Mouse (Mus musculus) adrenal gland, adult 2 months (tissue): Measurements from ENCODE around the gene Pak1ip1. TPM values are rescaled to one million over a fixed set of nuclear protein-coding genes. Genes with fewer than 3 reads are reported as not detected.

Source experiments
- DNase-seq: peaks from one replicate; pipeline ENCODE4 v3.0.0; 2021
- polyA plus RNA-seq: library from polyadenylated mRNA; depleted of rRNA; stranded (reverse); fragments of >200 nt; gene quantifications from 2 replicates; pipeline ENCODE4 v1.2.3, GENCODE M21; 2012; rRNA removed
- total RNA-seq, 2 experiments: library from RNA; stranded (reverse); gene quantifications; 2 replicates each; pipeline ENCODE4 v1.2.3; 2021

The Pak1ip1 gene
- total and polyA plus RNA-seq, 3 experiments: 50.1 to 87.0 (median 61.7) TPM

GRCm38 (mm10) chr13:41006244-41006643 lies 5.4 kb downstream of the Pak1ip1 start:
- DNase-seq: peak; percentile 22

GRCm38 (mm10) chr13:41008271-41008670 lies 7.4 kb downstream of the Pak1ip1 start:
- no peak for DNase-seq

GRCm38 (mm10) chr13:41008946-41009345 lies 8.1 kb downstream of the Pak1ip1 start:
- no peak for DNase-seq

- DNase-seq: peak; percentile 97
Observed at GRCm38 (mm10) chr13:41015829-41016634, 15.2 kb downstream of the Pak1ip1 start, which contains the start of gene Tmem14c. Gene Tmem14c, plus strand, starts transcription at chr13:41016292.

GRCm38 (mm10) chr13:41016797-41017405 lies 16.1 kb downstream of the Pak1ip1 start:
- peak; percentile 49 for DNase-seq

GRCm38 (mm10) chr13:41017832-41018231 lies 17.0 kb downstream of the Pak1ip1 start:
- no peak for DNase-seq

GRCm38 (mm10) chr13:41018236-41018635 lies 17.4 kb downstream of the Pak1ip1 start:
- no peak for DNase-seq

GRCm38 (mm10) chr13:41018756-41019591 lies 18.2 kb downstream of the Pak1ip1 start:
- DNase-seq: no peak

GRCm38 (mm10) chr13:41020494-41020893 lies 19.7 kb downstream of the Pak1ip1 start:
- DNase-seq: no peak

- DNase-seq: peak; percentile 39
Observed at GRCm38 (mm10) chr13:41021607-41022006, 20.8 kb downstream of the Pak1ip1 start.

GRCm38 (mm10) chr13:41022099-41022498 lies 21.3 kb downstream of the Pak1ip1 start:
- DNase-seq: no peak

- DNase-seq: no peak
Observed at GRCm38 (mm10) chr13:41030098-41030497, 29.3 kb downstream of the Pak1ip1 start.

- no peak for DNase-seq
Observed at GRCm38 (mm10) chr13:41042511-41042910, 41.7 kb downstream of the Pak1ip1 start.

GRCm38 (mm10) chr13:41045901-41046300 lies 45.1 kb downstream of the Pak1ip1 start:
- DNase-seq: no peak

GRCm38 (mm10) chr13:41047280-41047679 lies 46.5 kb downstream of the Pak1ip1 start:
- DNase-seq: no peak

GRCm38 (mm10) chr13:41051965-41052364 lies 51.1 kb downstream of the Pak1ip1 start:
- DNase-seq: no peak

Other genes starting within 250 kb of the Pak1ip1 start
- gene Gcnt2, start 141.3 kb upstream of the Pak1ip1 start, total RNA-seq: 1 to 10 TPM; 6.7 to 8.5 TPM
- gene Gcnt2, start 141.3 kb upstream of the Pak1ip1 start, polyA plus RNA-seq: 0.66 and 0.97 TPM in 2 replicates
- 100 to 1,000 TPM; 126 to 176 TPM for gene Tmem14c, start 15.3 kb downstream of the Pak1ip1 start, total RNA-seq
- gene Tmem14c, start 15.3 kb downstream of the Pak1ip1 start, polyA plus RNA-seq: 77.8 and 84.7 TPM in 2 replicates
- under 1 TPM; 0.14 TPM for gene Mak, start 78.7 kb downstream of the Pak1ip1 start, total RNA-seq
- 0.02 TPM in 1 of 2 replicates, not detected in the other for gene Mak, start 78.7 kb downstream of the Pak1ip1 start, polyA plus RNA-seq
- gene Gcm2, start 110.0 kb downstream of the Pak1ip1 start, total RNA-seq: not detected
- not detected in 2 replicates for gene Gcm2, start 110.0 kb downstream of the Pak1ip1 start, polyA plus RNA-seq
- not detected for gene Sycp2l, start 113.3 kb downstream of the Pak1ip1 start, total RNA-seq
- gene Sycp2l, start 113.3 kb downstream of the Pak1ip1 start, polyA plus RNA-seq: not detected in 2 replicates
- 1 to 10 TPM in 1 of 2 experiments, under 1 TPM in 1; 0.35 to 1.2 TPM for gene Elovl2, start 219.4 kb downstream of the Pak1ip1 start, total RNA-seq
- 0.04 and 0.07 TPM in 2 replicates for gene Elovl2, start 219.4 kb downstream of the Pak1ip1 start, polyA plus RNA-seq
- 10 to 100 TPM in 1 of 2 experiments, 1 to 10 TPM in 1; 9.7 to 11.0 TPM for gene Smim13, start 248.8 kb downstream of the Pak1ip1 start, total RNA-seq
- 6.2 and 8.1 TPM in 2 replicates for gene Smim13, start 248.8 kb downstream of the Pak1ip1 start, polyA plus RNA-seq